Mouse (Mus musculus) intestine, postnatal 0 days (tissue): ENCODE results near the gene Klrc1. TPM values are rescaled to one million over a fixed set of nuclear protein-coding genes. Genes with fewer than 3 reads are reported as not detected.
"Not testable (repeated sequence)": the region's sequence is repeated elsewhere in the genome, so short reads cannot be mapped to it uniquely, and the experiment has no call there.

Experiments used
- ATAC-seq: fragments of 200-750 bp; cut with Nextera tagmentation; 2 replicates; pipeline ENCODE4 v1.8.0; 2017; ENCODE audit warnings: mild to moderate bottlenecking, moderate TSS enrichment, moderate library complexity
- H3K27ac ChIP-seq: fragments of 300-500 bp; sonication (generic); 2 replicates; pipeline ENCODE4 v1.5.1; 2014; ENCODE audit warnings: mild to moderate bottlenecking, low read depth, low read length, moderate library complexity
- H3K27me3 ChIP-seq: fragments of 300-500 bp; sonication (generic); replicated peaks from 2 replicates; pipeline ENCODE4 v1.6.1; 2014; ENCODE audit warnings: low read length, mixed read lengths; ENCODE audit not compliant: control insufficient read depth, insufficient read depth
- H3K36me3 ChIP-seq: fragments of 300-500 bp; sonication (generic); 2 replicates; pipeline ENCODE4 v1.6.1; 2014; ENCODE audit warnings: mild to moderate bottlenecking, moderate library complexity; ENCODE audit not compliant: control insufficient read depth, insufficient read depth
- H3K4me1 ChIP-seq: fragments of 300-500 bp; sonication (generic); replicated peaks from 2 replicates; pipeline ENCODE4 v1.6.1; 2014; ENCODE audit warnings: antibody characterized with exemption, low read length, mixed read lengths; ENCODE audit not compliant: control insufficient read depth, insufficient read depth
- H3K4me2 ChIP-seq: fragments of 300-500 bp; sonication (generic); replicated peaks from 2 replicates; pipeline ENCODE4 v1.6.1; 2014; ENCODE audit warnings: low read depth, mild to moderate bottlenecking, moderate library complexity
- H3K4me3 ChIP-seq: fragments of 300-500 bp; sonication (generic); 2 replicates; pipeline ENCODE4 v1.5.1; 2014; ENCODE audit warnings: low read depth, low read length
- H3K9ac ChIP-seq: fragments of 300-500 bp; sonication (generic); 2 replicates; pipeline ENCODE4 v1.6.1; 2014; ENCODE audit warnings: mild to moderate bottlenecking, low read depth, low read length
- H3K9me3 ChIP-seq: fragments of 300-500 bp; sonication (generic); 2 replicates; pipeline ENCODE4 v1.6.1; 2016; ENCODE audit warnings: mixed run types; ENCODE audit not compliant: control insufficient read depth
- CTCF ChIP-seq: sonication (generic); IDR thresholded peaks from 2 replicates; pipeline ENCODE4 v1.5.1; 2016; ENCODE audit warnings: low read depth, mild to moderate bottlenecking, control low read depth, antibody characterized with exemption, moderate library complexity
- WGBS: fragments of 180-500 bp; shearing (Covaris S2); extraction: QIAGEN DNeasy Blood & Tissue Kit; methylation state at CpG from one replicate; pipeline ENCODE4 v1.1.7; 2014; 5-methylcytosine and 5-hydroxymethylcytosine counted together
- polyA plus RNA-seq: library from polyadenylated mRNA; unstranded; fragments of >200 nt; fragmentation: Nextera tagmentation; extraction: Ambion mirVana; gene quantifications from 2 replicates; pipeline ENCODE4 v1.2.1, GENCODE M21; 2015

Klrc1 gene
- polyA plus RNA-seq = 0.09 and 0.29 TPM in 2 replicates

GRCm38 (mm10) chr6:129678873-129679272 lies at the start of gene Klrc1:
Klrc1 (minus strand) TSS chr6:129678973.
- TF ChIP-seq CTCF = no peak
- H3K4me3 ChIP-seq = no peak within 1 kb of the TSS
- no peaks in the 10 kb centered on the region for H3K9me3 ChIP-seq
- H3K27ac ChIP-seq = no peak within 1 kb of the TSS
- no peaks in the 10 kb centered on the region for H3K27me3 ChIP-seq
- WGBS = 84% methylated on average over 3 of the region's 3 CpGs
- no peak within 1 kb of the TSS for H3K9ac ChIP-seq
- no peak for ATAC-seq
- no peak within 1 kb of the TSS for H3K4me2 ChIP-seq
- no peaks in the 10 kb centered on the region for H3K36me3 ChIP-seq
- no peaks in the 10 kb centered on the region for H3K4me1 ChIP-seq

DNA sequence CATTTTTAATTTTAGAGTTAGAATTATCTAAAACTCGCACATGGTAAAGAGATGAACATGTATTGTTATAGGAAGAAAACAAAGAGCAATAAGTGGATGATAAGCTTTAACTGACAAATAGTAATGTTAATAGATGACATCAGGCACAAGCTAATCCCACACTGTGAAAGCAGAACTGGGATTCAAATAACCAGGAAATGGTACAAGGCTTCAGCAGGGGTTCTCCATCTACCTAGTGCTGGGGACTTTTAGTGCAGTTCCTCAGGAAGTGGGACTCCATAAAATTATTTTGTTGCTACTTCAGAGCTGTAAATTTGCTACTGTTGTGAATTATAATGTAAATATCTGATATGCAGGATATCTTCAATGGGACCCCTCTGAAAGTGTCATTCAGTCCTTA lies 48.5 kb upstream of the Klrc1 start:
- no peaks in the 10 kb centered on the region for H3K36me3 ChIP-seq
- TF ChIP-seq CTCF = no peak
- H3K27me3 ChIP-seq = no peaks in the 10 kb centered on the region
- H3K9me3 ChIP-seq = no peaks in the 10 kb centered on the region
- no peak for ATAC-seq
- H3K4me1 ChIP-seq = no peaks in the 10 kb centered on the region
- no peak overlapping the region for H3K27ac ChIP-seq
- no peak overlapping the region for H3K9ac ChIP-seq
- no peak overlapping the region for H3K4me3 ChIP-seq
- H3K4me2 ChIP-seq = no peak overlapping the region
- WGBS = 87% methylated on average over 1 of the region's 1 CpGs

DNA sequence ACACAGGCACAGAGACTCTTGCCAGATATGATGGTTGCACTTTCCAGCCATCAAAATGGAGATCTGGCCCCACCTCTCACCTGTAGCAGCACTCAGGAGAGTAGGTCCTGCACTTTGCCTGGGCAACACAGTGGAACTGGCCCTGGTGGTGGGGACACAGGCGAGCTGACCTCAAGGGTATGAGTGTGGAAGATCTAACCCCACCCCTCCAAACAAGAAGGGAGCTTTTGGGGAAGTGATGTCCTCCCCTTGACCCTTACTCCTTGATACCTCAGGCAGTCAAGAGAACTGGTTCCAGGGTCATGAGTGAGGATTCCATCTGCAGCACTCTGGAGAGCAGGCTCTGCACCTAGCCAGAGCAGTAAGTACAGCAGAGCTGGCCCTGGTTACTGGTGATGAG lies 42.6 kb upstream of the Klrc1 start:
- Histone ChIP-seq H3K4me1 (no peaks in the 10 kb centered on the region), H3K9me3 (no peaks in the 10 kb centered on the region), H3K27ac (no peak overlapping the region), H3K9ac (no peak overlapping the region), H3K36me3 (no peaks in the 10 kb centered on the region), H3K27me3 (no peaks in the 10 kb centered on the region), H3K4me3 (no peak overlapping the region), H3K4me2 (no peak overlapping the region)
- no peak for TF ChIP-seq CTCF
- 48% methylated on average over 1 of the region's 1 CpGs for WGBS
- ATAC-seq = no peak

- WGBS = 27% methylated on average over 3 of the region's 3 CpGs
- Histone ChIP-seq H3K27ac (no peak overlapping the region), H3K9me3 (no peaks in the 10 kb centered on the region), H3K4me2 (no peak overlapping the region), H3K27me3 (no peaks in the 10 kb centered on the region), H3K4me3 (no peak overlapping the region), H3K36me3 (no peaks in the 10 kb centered on the region), H3K4me1 (no peaks in the 10 kb centered on the region), H3K9ac (no peak overlapping the region)
- TF ChIP-seq CTCF = no peak
- no peak for ATAC-seq
Observed at GRCm38 (mm10) chr6:129720487-129720886, 41.7 kb upstream of the Klrc1 start.

DNA sequence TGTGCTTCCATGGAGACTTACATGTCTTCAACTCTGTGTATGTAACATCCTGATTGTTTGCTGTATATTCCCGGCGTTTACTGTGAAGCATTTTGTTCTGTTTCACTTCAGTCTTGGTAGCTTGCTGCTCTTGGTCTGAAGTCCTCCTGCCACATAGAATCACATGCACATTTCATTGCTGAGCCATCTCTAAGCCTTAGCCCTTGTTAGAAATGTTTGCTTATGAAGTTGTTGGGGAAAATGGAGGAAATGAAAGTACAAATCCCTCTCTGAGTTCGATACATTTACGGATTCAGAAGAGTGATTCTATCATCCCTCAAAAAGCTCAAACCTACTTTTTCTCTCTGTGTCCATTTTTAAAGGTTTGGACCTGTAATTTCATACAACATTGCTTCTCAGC lies 38.3 kb upstream of the Klrc1 start, which contains the start of gene Klri1:
TSS of gene Klri1 (minus strand) at position 101 of the 400 bp plus-strand sequence.
- TF ChIP-seq CTCF = no peak
- Histone ChIP-seq H3K9me3 (no peaks in the 10 kb centered on the region), H3K4me2 (no peak within 1 kb of the TSS), H3K27me3 (no peaks in the 10 kb centered on the region), H3K36me3 (no peaks in the 10 kb centered on the region), H3K9ac (no peak within 1 kb of the TSS), H3K4me1 (no peaks in the 10 kb centered on the region), H3K4me3 (no peak within 1 kb of the TSS), H3K27ac (no peak within 1 kb of the TSS)
- 80% methylated on average over 4 of the region's 4 CpGs for WGBS
- no peak for ATAC-seq

DNA sequence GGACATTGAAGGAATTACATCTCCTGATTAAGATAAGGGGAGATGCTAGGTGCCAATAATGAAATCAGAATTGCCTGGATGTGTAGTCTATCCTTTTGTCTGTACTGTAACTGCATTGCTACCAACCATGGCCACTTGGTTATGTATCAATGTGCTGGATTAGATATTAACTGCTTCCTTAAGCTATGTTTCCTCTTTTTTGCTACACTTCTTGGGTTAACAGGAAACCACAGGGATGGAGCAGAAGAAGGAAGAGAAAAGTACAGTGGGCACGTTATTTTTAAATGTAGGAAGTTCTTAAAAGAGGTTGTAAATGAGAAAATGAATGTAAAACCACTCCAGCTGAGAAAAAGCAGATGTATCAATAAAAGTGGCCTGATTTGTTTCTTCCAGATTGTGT lies 34.8 kb upstream of the Klrc1 start:
- Histone ChIP-seq H3K4me1 (no peaks in the 10 kb centered on the region), H3K27ac (no peak overlapping the region), H3K4me2 (no peak overlapping the region), H3K9ac (no peak overlapping the region), H3K9me3 (no peaks in the 10 kb centered on the region), H3K4me3 (no peak overlapping the region), H3K27me3 (no peaks in the 10 kb centered on the region), H3K36me3 (no peaks in the 10 kb centered on the region)
- 32% methylated on average over 1 of the region's 1 CpGs for WGBS
- ATAC-seq = no peak
- TF ChIP-seq CTCF = no peak

DNA sequence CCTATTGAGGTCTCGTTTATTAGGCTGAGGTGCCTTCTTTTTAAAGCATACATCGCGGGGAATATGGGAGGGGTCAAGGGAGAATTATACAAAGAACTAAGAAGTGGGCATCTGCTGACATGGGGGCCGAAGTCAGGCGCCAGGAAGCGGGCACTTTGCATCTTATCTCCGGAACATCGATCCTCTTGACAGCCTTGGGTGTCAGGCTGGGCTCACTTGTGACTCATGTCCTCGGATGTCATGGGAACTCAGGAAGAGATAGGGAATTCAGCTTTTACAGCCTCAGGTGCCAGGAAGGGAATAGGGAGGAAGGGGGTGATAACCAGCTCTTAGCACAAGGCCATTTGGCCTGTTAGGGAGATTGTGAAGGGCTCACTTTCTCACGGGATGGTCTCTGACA lies 12.7 kb upstream of the Klrc1 start:
- H3K27ac ChIP-seq, H3K9ac ChIP-seq, H3K4me2 ChIP-seq, H3K4me1 ChIP-seq, H3K9me3 ChIP-seq, H3K36me3 ChIP-seq, ATAC-seq, H3K27me3 ChIP-seq, H3K4me3 ChIP-seq: not testable (repeated sequence)
- WGBS = 66% methylated on average over 10 of the region's 10 CpGs
